Mouse (Mus musculus) neural tube, embryonic 14.5 days (tissue): ENCODE results near the gene Stat3. TPM values are rescaled to one million over a fixed set of nuclear protein-coding genes. Genes with fewer than 3 reads are reported as not detected.

ENCODE experiments used
- ATAC-seq: fragments of 200-750 bp; cut with Nextera tagmentation; 2 replicates; pipeline ENCODE4 v1.8.0; 2017; ENCODE audit warnings: low read depth, mild to moderate bottlenecking, moderate TSS enrichment, moderate library complexity
- H3K27ac ChIP-seq: fragments of 300-500 bp; sonication (generic); 2 replicates; pipeline ENCODE4 v1.5.1; 2014; ENCODE audit warnings: low read depth, mild to moderate bottlenecking, control low read depth, low read length, moderate library complexity, mixed read lengths
- H3K27me3 ChIP-seq: fragments of 300-500 bp; sonication (generic); 2 replicates; pipeline ENCODE4 v1.6.1; 2014; ENCODE audit warnings: low read length; ENCODE audit not compliant: control insufficient read depth, insufficient read depth
- H3K36me3 ChIP-seq: fragments of 300-500 bp; sonication (generic); 2 replicates; pipeline ENCODE4 v1.6.1; 2014; ENCODE audit warnings: low read length, mixed read lengths; ENCODE audit not compliant: control insufficient read depth, insufficient read depth
- H3K4me1 ChIP-seq: fragments of 300-500 bp; sonication (generic); 2 replicates; pipeline ENCODE4 v1.6.1; 2014; ENCODE audit warnings: low read length; ENCODE audit not compliant: control insufficient read depth, insufficient read depth
- H3K4me2 ChIP-seq: fragments of 300-500 bp; sonication (generic); 2 replicates; pipeline ENCODE4 v1.6.1; 2014; ENCODE audit warnings: mild to moderate bottlenecking, low read depth, low read length, control low read depth
- H3K4me3 ChIP-seq: fragments of 300-500 bp; sonication (generic); 2 replicates; pipeline ENCODE4 v1.5.1; 2014; ENCODE audit warnings: low read depth, low read length, control low read depth, mixed read lengths
- H3K9ac ChIP-seq: fragments of 300-500 bp; sonication (generic); replicated peaks from 2 replicates; pipeline ENCODE4 v1.6.1; 2014; ENCODE audit warnings: low read depth, mild to moderate bottlenecking, control low read depth, low read length, mixed read lengths
- H3K9me3 ChIP-seq: fragments of 300-500 bp; sonication (generic); 2 replicates; pipeline ENCODE4 v1.6.1; 2016; ENCODE audit warnings: low read length; ENCODE audit not compliant: control insufficient read depth
- WGBS: fragments of 180-500 bp; shearing (Covaris S2); extraction: QIAGEN DNeasy Blood & Tissue Kit; methylation state at CpG from one replicate; pipeline ENCODE4 v1.1.7; 2014; 5-methylcytosine and 5-hydroxymethylcytosine counted together
- polyA plus RNA-seq: library from polyadenylated mRNA; unstranded; fragments of >200 nt; fragmentation: Nextera tagmentation; extraction: Ambion mirVana; gene quantifications from 2 replicates; pipeline ENCODE4 v1.2.1, GENCODE M21; 2014

Stat3 gene
- polyA plus RNA-seq, 1 experiment from 2014 or later: 45.6 TPM

- 74% methylated on average over 1 of the region's 1 CpGs for WGBS
- H3K4me3 ChIP-seq: no peak overlapping the region
Observed at GRCm38 (mm10) chr11:100905929-100906328, 33.4 kb downstream of the Stat3 start.

GRCm38 (mm10) chr11:100904580-100905351 lies 34.6 kb downstream of the Stat3 start:
- H3K9ac ChIP-seq: no peak overlapping the region
- peaks cover 44% of the 10 kb centered on the region for H3K36me3 ChIP-seq
- no peak overlapping the region for H3K4me2 ChIP-seq
- no peak overlapping the region for H3K4me3 ChIP-seq
- H3K27ac ChIP-seq: no peak overlapping the region
- no peak for ATAC-seq
- H3K27me3 ChIP-seq: no peaks in the 10 kb centered on the region
- H3K4me1 ChIP-seq: no peaks in the 10 kb centered on the region
- H3K9me3 ChIP-seq: no peaks in the 10 kb centered on the region
- 75% methylated on average over 14 of the region's 20 CpGs for WGBS

More at GRCm38 (mm10) chr11:100905929-100906328, 33.4 kb downstream of the Stat3 start:
- no peak for ATAC-seq
- Histone ChIP-seq H3K9me3 (no peaks in the 10 kb centered on the region), H3K27ac (no peak overlapping the region), H3K9ac (no peak overlapping the region), H3K4me1 (no peaks in the 10 kb centered on the region), H3K27me3 (no peaks in the 10 kb centered on the region), H3K36me3 (peaks cover 44% of the 10 kb centered on the region), H3K4me2 (no peak overlapping the region)

GRCm38 (mm10) chr11:100898441-100899199 lies 40.7 kb downstream of the Stat3 start:
- Histone ChIP-seq H3K27me3 (no peaks in the 10 kb centered on the region), H3K4me1 (no peaks in the 10 kb centered on the region; the same call in 1 of the 2 replicates), H3K9ac (no peak overlapping the region), H3K4me2 (no peak overlapping the region), H3K36me3 (peaks cover 24% of the 10 kb centered on the region), H3K27ac (peak overlapping the region; percentile 23), H3K4me3 (no peak overlapping the region), H3K9me3 (no peaks in the 10 kb centered on the region)
- WGBS: 45% methylated on average over 16 of the region's 16 CpGs
- 0 out of 2 replicates have a peak, but pooled peaks have one; percentile 14 for ATAC-seq

DNA sequence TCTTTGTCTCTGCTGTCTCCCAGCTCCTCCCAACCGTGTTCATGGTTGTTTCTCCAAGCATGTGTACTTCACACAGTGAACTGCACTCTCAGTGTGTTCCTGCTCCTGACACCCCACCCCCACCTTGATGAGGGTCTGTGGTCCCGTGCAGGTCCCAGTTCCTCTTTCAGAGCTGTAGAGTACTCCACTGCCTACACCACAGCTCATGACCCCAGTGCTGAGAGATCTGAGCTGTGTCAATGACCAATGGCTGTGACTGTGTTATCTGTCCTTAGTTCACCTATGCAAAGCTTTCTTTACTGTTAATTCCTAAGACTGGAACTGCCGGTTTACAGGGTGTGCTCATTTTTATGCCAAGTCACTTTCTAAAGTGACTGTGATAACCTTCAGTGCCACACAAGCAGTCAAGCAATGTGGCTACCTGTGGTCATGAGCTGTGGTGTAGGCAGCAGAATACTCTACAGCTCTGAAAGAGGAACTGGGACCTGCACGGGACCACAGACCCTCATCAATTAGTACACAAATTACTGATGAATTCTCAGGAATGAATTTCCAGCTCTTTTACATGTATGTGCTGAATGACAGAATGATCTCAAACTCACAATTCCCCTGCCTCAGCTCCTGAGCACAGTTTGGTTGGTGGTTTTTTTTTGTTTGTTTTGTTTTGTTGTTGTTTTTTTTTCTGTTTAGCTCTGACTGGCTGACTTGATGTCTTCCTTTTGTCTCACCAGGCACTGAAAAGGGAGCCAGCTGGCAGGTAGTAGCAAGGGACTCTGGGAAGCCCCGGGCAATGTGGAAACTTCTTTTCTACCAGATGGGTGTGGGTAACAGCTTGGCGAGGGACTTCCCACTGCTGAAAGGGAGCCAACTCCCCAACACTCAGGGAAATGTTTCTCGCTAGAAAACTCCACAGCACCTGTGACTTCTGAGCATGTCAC lies 41.8 kb downstream of the Stat3 start:
- H3K9me3 ChIP-seq: no peaks in the 10 kb centered on the region
- ATAC-seq: no peak
- peak overlapping the region; percentile 40; the same call in 1 of the 2 replicates for H3K27ac ChIP-seq
- no peak overlapping the region for H3K4me3 ChIP-seq
- no peak overlapping the region for H3K9ac ChIP-seq
- WGBS: 52% methylated on average over 7 of the region's 7 CpGs
- H3K27me3 ChIP-seq: no peaks in the 10 kb centered on the region
- H3K4me1 ChIP-seq: no peaks in the 10 kb centered on the region; the same call in 1 of the 2 replicates
- peaks cover 17% of the 10 kb centered on the region for H3K36me3 ChIP-seq
- H3K4me2 ChIP-seq: no peak overlapping the region

DNA sequence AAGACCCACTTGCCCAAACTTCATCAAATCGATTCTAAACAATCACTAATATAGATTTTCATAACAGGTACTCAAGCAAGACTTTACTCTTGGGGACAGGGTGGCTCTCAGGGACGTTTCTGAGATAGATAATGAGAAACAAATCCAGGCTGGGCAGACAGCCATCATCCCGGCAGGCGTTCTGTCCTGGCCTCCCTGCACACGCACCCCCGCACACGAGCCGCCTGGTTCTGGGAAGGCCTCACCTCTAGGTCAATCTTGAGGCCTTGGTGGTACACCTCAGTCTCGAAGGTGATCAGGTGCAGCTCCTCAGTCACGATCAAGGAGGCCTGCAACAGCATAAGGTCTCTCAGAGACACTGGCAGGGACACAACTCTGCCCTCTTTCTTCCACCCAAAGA lies 43.3 kb downstream of the Stat3 start:
- H3K36me3 ChIP-seq: 0 out of 2 replicates have a peak, but pooled peaks cover 5% of the 10 kb centered on the region
- ATAC-seq: no peak
- WGBS: 67% methylated on average over 10 of the region's 10 CpGs
- H3K4me2 ChIP-seq: no peak overlapping the region
- H3K9ac ChIP-seq: no peak overlapping the region
- no peak overlapping the region for H3K27ac ChIP-seq
- H3K4me3 ChIP-seq: no peak overlapping the region
- H3K9me3 ChIP-seq: no peaks in the 10 kb centered on the region
- H3K27me3 ChIP-seq: no peaks in the 10 kb centered on the region
- H3K4me1 ChIP-seq: no peaks in the 10 kb centered on the region; the same call in 1 of the 2 replicates

DNA sequence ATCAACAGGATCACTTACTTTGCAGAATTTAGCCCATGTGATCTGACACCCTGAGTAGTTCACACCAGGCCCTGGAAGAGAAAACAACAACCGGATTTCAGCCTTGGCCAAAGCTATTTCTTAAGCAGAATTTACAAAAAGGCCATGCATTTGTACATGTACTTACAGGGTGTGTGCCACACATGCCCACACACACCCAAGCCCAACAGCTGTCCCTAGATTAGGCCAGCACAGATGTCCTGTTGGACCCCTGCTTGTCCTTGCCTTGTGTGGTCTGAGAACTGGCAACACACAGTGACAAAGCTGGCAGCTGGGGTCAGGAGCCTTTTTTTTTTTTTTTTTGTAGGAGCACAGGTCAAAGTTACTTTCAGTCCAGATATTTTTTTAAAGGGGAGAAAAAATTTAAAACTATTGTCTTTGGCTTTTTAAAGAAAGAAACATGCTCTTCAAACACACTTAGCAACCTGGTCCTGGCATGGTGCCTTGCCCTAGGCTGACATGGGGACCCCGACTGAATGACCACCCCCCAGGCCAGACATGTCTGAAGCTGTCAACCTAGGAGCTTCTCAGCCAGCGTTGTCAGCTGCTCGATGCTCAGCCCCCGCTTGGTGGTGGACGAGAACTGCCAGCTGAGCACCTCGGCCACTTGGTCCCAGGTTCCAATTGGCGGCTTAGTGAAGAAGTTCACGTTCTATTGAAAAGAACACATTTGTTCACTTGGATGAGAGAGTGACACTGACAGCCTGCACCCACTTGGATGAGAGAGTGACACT lies 45.0 kb downstream of the Stat3 start:
- no peaks in the 10 kb centered on the region for H3K9me3 ChIP-seq
- no peaks in the 10 kb centered on the region for H3K27me3 ChIP-seq
- 0 out of 2 replicates have a peak, but pooled peaks cover 5% of the 10 kb centered on the region for H3K36me3 ChIP-seq
- H3K9ac ChIP-seq: no peak overlapping the region
- H3K4me3 ChIP-seq: no peak overlapping the region
- no peak overlapping the region for H3K4me2 ChIP-seq
- H3K27ac ChIP-seq: no peak overlapping the region
- no peak for ATAC-seq
- WGBS: 62% methylated on average over 9 of the region's 9 CpGs
- H3K4me1 ChIP-seq: no peaks in the 10 kb centered on the region; the same call in 1 of the 2 replicates

DNA sequence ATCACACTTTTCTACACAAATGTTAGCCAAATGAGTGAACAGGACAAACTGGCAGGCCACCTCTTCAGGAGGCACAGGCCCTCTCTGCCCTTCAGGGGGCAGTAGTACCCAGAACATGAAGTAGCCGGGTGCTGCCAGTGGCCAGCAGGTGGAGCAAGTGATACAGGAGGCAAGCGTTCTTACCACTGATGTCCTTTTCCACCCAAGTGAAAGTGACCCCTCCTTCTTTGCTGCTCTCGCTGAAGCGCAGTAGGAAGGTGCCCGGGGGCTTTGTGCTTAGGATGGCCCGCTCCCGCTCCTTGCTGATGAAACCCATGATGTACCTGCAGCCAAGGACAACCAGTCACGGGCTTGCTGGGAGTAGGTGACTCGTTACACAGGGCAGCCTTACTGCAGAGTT lies 45.9 kb downstream of the Stat3 start:
- WGBS: 15% methylated on average over 9 of the region's 9 CpGs
- no peaks in the 10 kb centered on the region for H3K27me3 ChIP-seq
- ATAC-seq: peak; percentile 46; the same call in 1 of the 2 replicates
- H3K4me1 ChIP-seq: no peaks in the 10 kb centered on the region
- no peak overlapping the region for H3K4me3 ChIP-seq
- H3K27ac ChIP-seq: no peak overlapping the region
- no peaks in the 10 kb centered on the region for H3K9me3 ChIP-seq
- H3K9ac ChIP-seq: no peak overlapping the region
- peaks cover 8% of the 10 kb centered on the region; the same call in 1 of the 2 replicates for H3K36me3 ChIP-seq
- no peak overlapping the region for H3K4me2 ChIP-seq

DNA sequence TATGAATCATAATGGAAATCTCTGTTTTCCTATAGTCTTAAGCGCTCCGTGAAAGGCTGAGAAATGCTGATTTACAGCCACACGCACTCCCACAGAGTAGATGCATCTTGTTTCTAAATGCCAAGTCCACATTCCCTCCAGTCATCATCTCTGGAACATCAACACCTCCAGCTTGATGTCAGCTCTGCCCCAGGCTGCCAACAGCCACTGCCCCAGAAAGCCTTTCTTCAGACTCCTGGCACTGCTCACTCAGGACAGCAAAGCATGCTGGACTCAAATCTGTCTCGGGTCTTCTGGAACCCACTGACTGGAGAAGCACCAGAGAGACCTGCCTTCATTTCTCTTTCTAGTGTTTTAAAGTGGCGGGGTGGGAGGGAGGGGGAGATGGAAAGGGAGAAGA lies 46.9 kb downstream of the Stat3 start:
- no peak overlapping the region for H3K4me2 ChIP-seq
- H3K27ac ChIP-seq: no peak overlapping the region
- H3K9ac ChIP-seq: no peak overlapping the region
- H3K4me1 ChIP-seq: no peaks in the 10 kb centered on the region
- peaks cover 8% of the 10 kb centered on the region; the same call in 1 of the 2 replicates for H3K36me3 ChIP-seq
- H3K4me3 ChIP-seq: no peak overlapping the region
- H3K27me3 ChIP-seq: no peaks in the 10 kb centered on the region
- no peaks in the 10 kb centered on the region for H3K9me3 ChIP-seq
- no peak for ATAC-seq
- 87% methylated on average over 5 of the region's 5 CpGs for WGBS
